Mouse (Mus musculus) testis, postnatal 14 days (tissue): ENCODE data around the gene Tiam2.

Experiments used
- DNase-seq: peaks from one replicate; pipeline ENCODE4 v3.0.0; 2021; ENCODE audit warnings: low spot score

The Tiam2 gene

GRCm38 (mm10) chr17:3396881-3397281, 70.5 kb downstream of the Tiam2 start:
- DNase-seq = no peak

DNA sequence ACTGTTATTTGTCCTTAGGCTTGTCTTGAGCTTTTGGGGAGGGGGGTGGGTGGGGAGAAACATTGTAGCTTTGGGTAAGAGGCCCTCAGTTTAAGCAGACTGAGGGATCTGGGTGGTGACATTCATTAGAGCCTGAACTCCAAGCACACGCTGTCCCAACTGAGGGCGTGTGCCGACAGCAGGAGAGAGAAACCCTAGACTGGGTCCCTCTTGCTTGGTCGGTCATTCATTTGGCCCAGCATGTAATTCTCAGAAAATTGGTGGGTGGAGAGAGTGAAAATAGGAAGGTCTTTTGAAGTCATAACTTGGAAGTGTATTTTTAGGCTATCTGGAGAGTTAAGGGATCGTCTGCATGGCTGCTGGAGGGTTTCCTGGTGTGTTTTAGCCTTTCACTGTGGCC, 71.5 kb downstream of the Tiam2 start:
- DNase-seq = no peak

- no peak for DNase-seq
Measured at GRCm38 (mm10) chr17:3405350-3406073, 79.1 kb downstream of the Tiam2 start.

DNA sequence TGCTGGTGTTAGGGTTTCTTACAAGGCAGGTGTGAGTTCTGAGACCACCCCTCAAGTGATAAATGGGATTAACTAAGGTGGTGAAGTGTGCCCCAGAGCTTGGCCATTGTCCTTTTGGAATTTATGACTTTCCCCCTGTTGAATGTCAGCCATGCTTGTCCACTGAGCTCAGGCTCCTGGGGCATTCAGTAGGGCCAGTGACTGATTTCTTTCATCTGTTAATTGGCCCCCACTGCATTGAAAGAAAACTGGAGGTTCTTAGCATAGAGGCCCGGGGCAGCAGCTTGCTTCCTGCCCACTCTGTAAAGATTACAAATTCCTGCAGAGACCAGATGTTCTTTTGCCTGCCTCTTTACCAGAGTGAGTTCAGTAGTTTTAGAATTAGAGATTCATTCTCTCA, 80.7 kb downstream of the Tiam2 start:
- no peak for DNase-seq

DNA sequence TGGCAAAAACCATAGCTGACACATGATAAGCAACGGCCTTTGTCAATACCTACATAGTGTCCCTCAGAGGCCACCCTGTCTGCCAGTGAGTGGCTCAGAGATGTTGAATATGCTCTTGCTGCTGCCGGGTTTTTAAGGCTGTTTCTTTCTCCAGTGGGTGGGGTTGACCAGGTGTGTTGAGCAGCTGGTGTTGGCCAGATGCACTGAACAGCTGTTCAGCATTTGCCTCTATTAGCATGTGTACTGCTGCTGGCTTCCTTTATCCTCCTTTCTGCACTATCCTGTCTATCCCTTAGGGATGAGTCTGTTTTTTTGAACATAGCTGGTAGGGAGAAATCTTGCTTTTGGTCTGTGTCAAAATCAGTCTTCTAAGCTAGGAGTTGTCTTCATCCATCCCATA, 83.9 kb downstream of the Tiam2 start:
- DNase-seq = no peak

DNA sequence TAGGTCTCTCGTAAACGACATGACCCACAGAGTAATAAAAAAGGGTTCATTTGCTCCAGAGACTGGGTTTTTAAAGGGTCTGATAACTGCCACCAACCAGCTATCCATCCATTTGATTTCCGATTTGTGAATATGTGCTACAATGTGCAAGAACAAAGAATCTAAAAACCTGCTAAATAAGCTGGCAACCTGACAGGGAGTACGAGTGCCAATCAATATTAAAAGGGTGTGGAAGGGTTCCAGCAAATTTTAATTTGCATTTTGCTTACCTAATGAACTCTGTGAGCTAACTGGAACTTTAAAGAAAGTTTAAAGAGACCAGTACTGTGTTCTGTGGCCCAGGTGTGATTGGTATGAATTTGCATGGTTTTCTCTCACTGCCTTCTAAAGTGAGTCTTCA, 86.4 kb downstream of the Tiam2 start:
- no peak for DNase-seq

GRCm38 (mm10) chr17:3415580-3415979, 89.2 kb downstream of the Tiam2 start:
- peak; percentile 27 for DNase-seq

DNA sequence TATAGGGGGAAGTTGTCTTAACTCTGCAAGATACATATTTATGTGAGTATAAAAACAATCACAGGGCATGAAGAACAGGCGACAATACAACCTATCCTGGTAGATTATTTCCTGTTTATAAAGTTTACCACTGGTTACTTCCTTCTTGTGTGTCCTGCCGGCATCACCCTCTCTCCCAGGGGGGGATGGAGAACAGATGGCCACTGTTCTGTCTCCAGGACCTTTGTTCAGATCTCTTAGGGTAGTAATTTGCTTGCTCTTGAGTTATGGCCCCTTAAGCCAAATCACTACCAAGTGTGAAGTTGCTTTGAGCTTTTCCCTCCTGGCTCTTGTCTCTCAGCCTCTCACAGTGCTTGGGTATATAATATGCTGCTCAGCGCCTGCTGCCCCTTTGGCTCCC, 90.0 kb downstream of the Tiam2 start:
- DNase-seq = no peak

DNA sequence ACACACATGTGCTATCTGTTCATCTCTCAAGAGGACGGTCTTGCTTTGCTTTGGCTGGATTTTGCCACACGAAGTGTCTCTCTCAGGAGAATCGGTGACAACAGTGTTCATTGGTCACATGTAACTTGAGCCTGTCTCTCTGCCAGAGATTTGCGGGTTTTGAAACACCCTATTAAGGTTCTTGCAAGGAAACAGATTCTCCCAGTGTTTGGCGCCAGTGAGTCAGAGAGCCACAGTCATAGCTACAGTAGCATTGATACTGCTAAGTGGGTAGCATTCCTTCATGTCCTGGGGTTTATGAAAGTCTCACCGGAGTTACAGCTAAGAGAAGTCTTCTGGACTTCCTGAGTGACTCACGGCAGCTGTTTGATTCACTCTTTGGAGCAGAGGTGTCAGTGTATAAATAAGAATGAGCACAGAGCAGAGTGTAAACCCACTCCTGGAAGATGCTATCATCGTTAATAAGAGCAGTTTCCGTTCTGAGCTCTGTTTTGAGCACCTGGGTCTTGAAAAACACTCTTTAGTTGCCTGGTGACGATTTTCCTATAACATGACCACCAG, 93.1 kb downstream of the Tiam2 start:
- no peak for DNase-seq

DNA sequence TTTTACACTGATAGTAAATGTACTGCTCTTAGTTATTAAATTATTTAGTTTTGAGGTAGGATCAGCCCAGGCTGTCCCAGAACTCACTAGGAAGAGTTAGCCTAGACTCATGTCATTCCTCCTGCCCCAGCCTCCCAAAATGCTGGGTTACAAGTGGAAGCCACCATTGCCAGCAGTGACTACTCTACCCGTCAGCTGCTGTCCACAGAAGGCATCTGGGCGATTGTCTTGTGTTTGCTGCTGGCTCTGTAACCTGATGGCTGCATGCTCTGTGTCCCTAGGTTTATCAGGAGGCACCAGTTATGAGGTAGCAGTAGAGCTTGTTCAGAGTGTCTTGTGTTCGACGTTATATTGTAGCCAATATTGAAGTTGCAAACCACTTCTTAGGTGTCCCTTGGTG, 93.8 kb downstream of the Tiam2 start:
- DNase-seq = no peak

DNA sequence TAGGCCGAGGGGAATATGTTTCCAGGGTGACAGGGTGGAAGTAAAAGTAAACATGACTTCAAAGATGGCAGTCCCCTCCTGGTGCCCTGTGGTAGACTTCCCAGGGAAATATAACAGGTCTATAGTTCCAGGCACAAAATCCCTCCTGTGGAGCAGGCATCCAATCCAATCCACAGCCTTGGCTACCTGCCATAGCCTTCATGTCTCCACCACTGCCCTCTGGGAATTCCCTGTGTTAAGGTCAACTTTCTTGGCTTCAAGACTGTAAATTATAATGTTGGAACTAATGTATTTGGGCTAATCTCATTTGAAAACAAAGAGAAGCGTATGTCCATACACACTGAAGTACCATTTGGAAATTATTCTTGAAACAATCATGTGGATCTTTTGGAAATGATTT, 97.0 kb downstream of the Tiam2 start:
- DNase-seq = no peak

DNA sequence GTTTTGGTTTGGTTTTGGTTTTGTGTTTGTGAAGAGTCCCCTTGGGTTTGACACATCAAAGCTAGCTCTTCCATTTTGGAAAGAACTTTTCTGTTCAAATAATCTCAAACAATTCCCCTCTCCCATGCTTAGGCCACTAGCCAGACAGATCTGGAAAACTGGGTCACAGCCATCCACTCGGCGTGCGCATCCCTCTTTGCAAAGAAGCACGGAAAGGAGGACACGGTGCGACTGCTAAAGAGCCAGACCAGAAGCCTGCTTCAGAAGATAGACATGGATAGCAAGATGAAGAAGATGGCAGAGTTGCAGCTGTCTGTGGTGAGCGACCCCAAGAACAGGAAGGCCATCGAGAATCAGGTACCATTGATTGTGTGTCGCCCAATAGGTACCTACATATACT, 102.3 kb downstream of the Tiam2 start:
- no peak for DNase-seq

DNA sequence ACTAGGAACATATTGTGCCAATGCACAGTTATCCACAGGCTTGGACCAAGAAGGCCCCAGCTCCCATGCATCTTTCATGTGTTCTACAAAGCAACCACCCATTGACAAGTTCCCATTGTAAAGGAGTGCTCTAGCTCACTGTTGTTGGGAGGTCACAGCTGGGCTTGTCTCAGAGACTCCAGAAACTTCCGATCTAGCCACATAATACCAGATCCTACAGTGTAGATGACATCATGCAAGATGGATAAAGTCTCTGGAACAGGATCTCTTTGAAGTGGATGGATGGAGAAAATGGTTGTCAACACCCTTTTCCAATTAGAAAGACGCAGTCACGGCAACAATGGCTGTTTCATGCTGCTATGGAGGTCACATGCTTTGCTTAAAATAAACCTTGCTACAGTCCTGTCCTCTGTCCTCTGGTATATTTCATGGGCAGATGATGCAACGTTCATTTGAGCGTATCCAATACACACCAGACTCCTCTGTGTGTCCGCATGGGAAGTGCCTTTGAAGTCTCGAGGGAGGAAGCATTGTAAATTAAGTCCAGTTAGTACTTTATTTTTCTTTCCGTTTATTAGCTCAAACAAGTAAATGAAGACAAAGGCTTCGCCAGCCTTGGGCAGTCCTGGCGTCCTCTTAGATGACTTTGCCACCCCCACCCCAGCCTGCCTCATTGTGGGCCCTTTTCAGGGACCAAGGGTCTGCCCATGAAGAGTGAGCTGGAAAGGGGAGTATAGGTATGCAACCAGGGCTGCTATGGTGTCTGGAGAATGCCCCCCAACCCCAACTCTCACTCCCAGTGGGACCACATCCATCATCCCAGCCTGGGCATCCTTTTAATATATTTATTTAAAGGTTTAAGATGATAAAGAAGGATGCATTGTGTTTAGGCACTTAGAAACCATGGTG, 106.5 kb downstream of the Tiam2 start:
- DNase-seq = no peak

DNA sequence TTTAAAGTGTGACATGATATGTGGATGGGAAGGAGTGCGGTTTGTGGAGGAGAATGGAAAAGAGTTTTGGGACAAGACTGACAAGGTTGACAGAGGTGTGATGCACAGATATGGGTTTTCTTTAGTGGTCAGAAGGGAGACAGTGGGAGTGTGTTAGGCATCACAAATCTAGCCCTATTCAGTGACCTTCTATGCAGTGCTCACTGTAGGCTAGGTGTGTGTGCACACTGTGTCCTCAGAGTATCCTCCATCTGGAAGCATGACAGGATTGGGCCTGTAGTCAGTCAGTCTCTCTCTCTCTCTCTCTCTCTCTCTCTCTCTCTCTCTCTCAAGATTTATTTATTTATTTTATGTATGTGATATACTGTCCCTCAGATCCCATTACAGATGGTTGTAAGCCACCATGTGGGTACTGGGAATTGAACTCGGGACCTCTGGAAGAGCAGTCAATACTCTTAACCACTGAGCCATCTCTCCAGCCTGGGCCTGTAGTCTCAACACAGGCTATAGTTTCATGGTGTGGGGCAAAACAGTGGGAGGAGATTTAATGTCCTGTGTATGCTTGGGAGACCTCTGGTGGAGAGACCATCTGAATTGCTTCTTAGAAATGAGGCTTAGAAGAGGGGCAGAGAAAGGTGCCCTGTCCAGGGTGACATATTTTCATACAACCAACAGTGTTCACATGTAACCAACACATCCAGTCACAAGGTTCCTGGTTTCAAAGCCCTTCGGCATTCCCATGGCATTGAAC, 107.3 kb downstream of the Tiam2 start:
- no peak for DNase-seq

DNA sequence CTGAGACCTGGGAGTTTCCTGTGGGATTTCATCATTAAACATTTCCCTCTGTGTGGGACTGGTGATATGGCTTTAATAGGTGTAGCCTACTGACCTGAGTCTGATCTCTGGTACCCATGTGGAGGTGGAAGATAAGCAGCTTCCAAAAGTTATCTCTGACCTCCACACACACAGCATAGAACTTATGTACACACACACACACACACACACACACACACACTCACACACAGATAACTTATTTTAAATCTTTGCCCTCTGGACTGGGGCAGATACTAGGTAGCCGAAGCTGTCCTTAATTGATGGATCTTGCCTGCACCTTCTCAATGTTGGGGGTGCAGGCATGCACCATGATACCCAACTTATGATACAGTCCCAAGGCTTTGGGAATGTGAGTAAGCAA, 108.9 kb downstream of the Tiam2 start:
- no peak for DNase-seq

- DNase-seq = no peak
Measured at GRCm38 (mm10) chr17:3436841-3437515, 110.6 kb downstream of the Tiam2 start.

- DNase-seq = no peak
Measured at GRCm38 (mm10) chr17:3442526-3443401, 116.4 kb downstream of the Tiam2 start.

DNA sequence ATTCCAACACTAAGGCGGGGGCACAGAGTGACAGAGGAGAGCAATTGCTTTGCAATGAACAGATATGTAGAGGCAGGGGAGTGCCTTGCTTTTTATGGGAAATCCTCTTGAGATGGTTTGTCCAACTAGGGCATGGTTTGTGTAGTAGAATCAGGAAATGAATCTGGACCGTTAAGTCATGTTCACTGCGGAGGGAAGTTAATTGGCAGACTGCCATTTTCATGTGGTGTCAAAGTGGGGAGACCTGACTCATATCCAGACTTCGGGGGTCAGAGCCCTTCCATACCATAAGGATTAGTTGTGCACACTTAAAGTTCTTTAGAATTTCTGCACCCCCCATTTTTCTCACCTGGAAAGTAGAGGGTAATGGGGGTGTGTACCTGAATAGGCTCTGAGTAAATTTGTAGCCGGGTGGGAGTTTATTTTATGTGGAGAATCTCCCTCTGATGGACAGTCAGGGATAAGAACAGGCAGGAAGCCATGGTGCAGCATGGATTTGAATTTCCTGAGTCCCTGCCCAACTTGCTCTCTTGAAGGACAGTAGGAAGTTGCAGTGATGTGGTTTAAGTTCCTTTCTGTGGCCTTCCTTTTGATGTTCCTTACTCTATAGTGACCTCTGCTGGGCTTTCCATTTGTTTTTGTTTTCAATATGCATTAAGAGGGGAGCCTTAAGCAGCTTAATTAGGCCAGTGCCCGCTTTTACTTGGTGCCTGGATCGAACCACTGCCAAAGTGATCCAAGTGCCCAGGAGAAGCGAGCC, 120.0 kb downstream of the Tiam2 start:
- no peak for DNase-seq

DNA sequence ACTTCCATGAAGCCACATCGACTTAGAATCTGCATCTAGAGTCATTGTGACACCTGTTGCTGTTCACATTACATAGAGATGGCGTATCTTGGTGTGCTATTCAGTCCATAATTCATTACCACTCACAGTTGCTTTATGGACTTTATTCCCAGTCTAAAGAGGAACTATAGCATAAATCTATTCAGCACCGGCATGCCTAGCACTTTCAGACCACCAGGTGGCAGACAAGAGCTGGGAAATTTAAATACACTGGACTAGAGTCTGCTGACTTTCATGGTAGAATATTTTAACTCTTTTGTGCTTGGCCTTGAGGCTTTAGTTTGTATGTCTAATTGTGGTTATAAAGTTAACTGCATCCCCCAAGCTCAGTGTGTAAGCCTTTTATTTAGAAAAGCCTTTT, 122.4 kb downstream of the Tiam2 start:
- DNase-seq = no peak

GRCm38 (mm10) chr17:3451077-3451476, 124.7 kb downstream of the Tiam2 start:
- peak; percentile 23 for DNase-seq
